Mouse (Mus musculus): ENCODE measurements around the gene Rpl27a. TPM values are rescaled to one million over a fixed set of nuclear protein-coding genes. Genes with fewer than 3 reads are reported as not detected.
A peak's percentile ranks its signal among the peaks of the same experiment; 100 is the strongest.

Rpl27a gene
- polyA plus RNA-seq, 1 experiment = 562 TPM

DNA sequence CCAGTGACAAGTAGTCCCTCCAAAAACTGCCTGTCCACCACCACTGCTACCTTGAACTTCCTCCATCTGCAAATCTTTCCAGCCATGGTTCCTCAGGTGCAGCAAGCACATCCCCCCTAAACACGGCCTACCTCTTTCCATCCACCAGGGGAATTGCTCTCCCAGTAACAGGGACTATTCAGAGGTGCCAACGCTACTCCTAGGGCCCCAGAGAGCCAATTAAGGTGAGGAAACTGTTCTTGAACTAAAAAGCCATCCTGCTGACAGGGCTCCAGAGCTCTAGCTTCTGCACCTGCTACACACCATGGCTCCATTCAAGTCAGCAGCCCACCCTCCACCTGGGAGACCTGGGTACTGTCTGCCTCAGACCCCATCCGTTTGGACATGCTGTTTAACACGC, 21.4 kb upstream of the Rpl27a start:
- no peak overlapping the region for H3K27ac ChIP-seq (ENCODE audit: control insufficient read depth, insufficient read depth, low read depth, low read length, poor library complexity)
- no peaks in the 10 kb centered on the region for H3K4me1 ChIP-seq (ENCODE audit: control insufficient read depth, insufficient read depth, low read length)
- TF ChIP-seq POLR2A (IDR thresholded peaks at IDR 0.05; ENCODE audit: borderline replicate concordance, control insufficient read depth, low read depth, low read length) (no peak), CTCF (IDR thresholded peaks at IDR 0.05; ENCODE audit: control insufficient read depth, insufficient read depth, low read length) (no peak)
- WGBS = 78% methylated on average over 4 of the region's 4 CpGs
- no peak overlapping the region for H3K4me3 ChIP-seq (replicated peaks; ENCODE audit: control insufficient read depth, low read depth, low read length)

DNA sequence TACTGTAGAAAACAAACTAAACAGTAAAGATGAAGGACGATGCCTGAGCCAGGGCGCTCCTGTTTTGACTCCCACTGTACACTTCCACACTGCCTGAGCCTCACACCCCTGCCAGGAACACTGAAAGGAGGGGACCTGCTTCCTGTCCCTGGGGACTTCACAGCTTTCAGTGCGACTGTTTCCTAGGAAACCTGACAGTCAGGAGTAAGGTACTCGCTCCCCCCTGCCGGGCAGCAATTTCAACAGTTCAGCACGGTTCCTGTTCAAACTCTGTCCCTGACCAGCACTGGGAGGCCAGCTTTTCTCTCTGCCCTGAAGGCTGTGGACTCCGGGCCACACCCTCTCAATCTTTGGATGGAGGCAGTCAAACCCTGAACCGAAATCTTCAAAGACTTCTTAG, 11.8 kb upstream of the Rpl27a start:
- no peak overlapping the region for H3K27ac ChIP-seq (ENCODE audit: control insufficient read depth, insufficient read depth, low read depth, low read length, poor library complexity)
- H3K4me1 ChIP-seq (ENCODE audit: control insufficient read depth, insufficient read depth, low read length) = no peaks in the 10 kb centered on the region
- H3K4me3 ChIP-seq (replicated peaks; ENCODE audit: control insufficient read depth, low read depth, low read length) = no peak overlapping the region
- 40% methylated on average over 8 of the region's 8 CpGs for whole genome bisulfite sequencing
- no peak for TF ChIP-seq CTCF (IDR thresholded peaks at IDR 0.05; ENCODE audit: control insufficient read depth, insufficient read depth, low read length)

DNA sequence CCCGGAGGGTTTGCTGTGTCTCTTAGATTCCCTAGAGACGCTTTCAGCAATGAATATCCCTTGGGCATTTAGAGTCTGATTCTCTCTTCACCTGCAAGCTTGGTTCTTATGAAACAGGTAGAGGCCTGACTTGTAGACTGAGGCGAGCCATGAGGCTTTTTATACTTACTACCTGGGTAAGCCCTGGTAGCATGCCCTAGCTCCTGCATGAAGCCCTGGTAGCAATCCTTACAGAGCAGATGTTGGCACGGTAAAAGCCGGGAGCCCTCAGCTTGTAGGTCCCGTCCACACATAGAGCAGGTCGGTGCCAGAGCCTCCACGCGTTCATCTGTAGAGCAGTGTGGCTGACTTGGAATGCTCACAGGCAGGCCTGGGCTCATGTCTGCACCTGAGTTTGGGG, 11.4 kb upstream of the Rpl27a start:
- TF ChIP-seq POLR2A (IDR thresholded peaks at IDR 0.05; ENCODE audit: borderline replicate concordance, control insufficient read depth, low read depth, low read length) (no peak), CTCF (IDR thresholded peaks at IDR 0.05; ENCODE audit: control insufficient read depth, insufficient read depth, low read length) (no peak)
- H3K4me1 ChIP-seq (ENCODE audit: control insufficient read depth, insufficient read depth, low read length) = no peaks in the 10 kb centered on the region
- no peak overlapping the region for H3K4me3 ChIP-seq (replicated peaks; ENCODE audit: control insufficient read depth, low read depth, low read length)
- H3K27ac ChIP-seq (ENCODE audit: control insufficient read depth, insufficient read depth, low read depth, low read length, poor library complexity) = no peak overlapping the region
- 83% methylated on average over 9 of the region's 9 CpGs for WGBS

DNA sequence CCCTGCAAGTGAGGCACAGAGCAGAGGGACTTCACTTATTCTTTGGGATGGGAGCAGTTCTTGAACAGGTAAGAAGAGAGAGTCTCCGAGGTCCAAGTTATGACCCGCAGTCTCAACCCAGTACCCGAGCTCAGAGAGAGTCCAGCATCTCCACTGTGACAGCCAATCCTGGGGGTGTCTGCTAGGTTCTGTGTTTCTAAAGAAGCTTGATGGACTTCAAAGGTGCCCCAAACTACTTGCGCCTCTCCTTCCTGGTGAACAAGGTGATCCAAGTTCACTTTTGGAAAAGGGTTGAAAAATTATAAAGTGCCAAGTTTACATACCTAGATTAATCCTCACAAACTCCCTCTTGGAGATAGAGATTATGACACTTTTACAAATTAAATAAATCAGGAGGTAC, 10.9 kb upstream of the Rpl27a start, which contains the start of gene Trim66:
TSS of gene Trim66 (minus strand) at position 101 of the 400 bp plus-strand sequence.
- no peaks in the 10 kb centered on the region for H3K4me1 ChIP-seq (ENCODE audit: control insufficient read depth, insufficient read depth, low read length)
- H3K4me3 ChIP-seq (replicated peaks; ENCODE audit: control insufficient read depth, low read depth, low read length) = no peak within 1 kb of the TSS
- no peak within 1 kb of the TSS for H3K27ac ChIP-seq (ENCODE audit: control insufficient read depth, insufficient read depth, low read depth, low read length, poor library complexity)
- TF ChIP-seq CTCF (IDR thresholded peaks at IDR 0.05; ENCODE audit: control insufficient read depth, insufficient read depth, low read length) (no peak), POLR2A (IDR thresholded peaks at IDR 0.05; ENCODE audit: borderline replicate concordance, control insufficient read depth, low read depth, low read length) (no peak)
- 85% methylated on average over 4 of the region's 4 CpGs for WGBS

DNA sequence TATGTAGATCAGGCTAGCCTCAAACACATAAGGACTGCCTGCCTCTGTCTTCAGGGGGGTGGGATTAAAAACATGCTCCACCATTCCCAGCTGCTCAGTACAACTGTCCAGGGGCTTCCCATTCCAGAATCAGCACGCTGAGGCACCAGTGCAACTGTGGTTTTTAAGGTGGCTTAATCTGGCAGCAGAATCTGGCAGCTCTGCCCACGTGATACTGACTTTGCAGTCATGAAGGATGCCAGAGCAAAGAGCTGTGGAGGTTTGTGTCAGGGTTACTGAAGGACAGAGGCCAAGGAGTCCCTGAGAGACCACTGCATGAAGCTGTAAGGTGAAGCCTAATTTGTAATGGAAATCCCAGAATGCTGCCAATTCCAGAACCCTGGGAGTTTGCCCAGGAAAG, 8.1 kb upstream of the Rpl27a start:
- H3K27ac ChIP-seq (ENCODE audit: control insufficient read depth, insufficient read depth, low read depth, low read length, poor library complexity) = no peak overlapping the region
- 19% methylated on average over 2 of the region's 2 CpGs for WGBS
- no peak overlapping the region for H3K4me3 ChIP-seq (replicated peaks; ENCODE audit: control insufficient read depth, low read depth, low read length)
- H3K4me1 ChIP-seq (ENCODE audit: control insufficient read depth, insufficient read depth, low read length) = no peaks in the 10 kb centered on the region
- no peak for TF ChIP-seq CTCF (IDR thresholded peaks at IDR 0.05; ENCODE audit: control insufficient read depth, insufficient read depth, low read length)
- TF ChIP-seq POLR2A (IDR thresholded peaks at IDR 0.05; ENCODE audit: borderline replicate concordance, control insufficient read depth, low read depth, low read length) = no peak

DNA sequence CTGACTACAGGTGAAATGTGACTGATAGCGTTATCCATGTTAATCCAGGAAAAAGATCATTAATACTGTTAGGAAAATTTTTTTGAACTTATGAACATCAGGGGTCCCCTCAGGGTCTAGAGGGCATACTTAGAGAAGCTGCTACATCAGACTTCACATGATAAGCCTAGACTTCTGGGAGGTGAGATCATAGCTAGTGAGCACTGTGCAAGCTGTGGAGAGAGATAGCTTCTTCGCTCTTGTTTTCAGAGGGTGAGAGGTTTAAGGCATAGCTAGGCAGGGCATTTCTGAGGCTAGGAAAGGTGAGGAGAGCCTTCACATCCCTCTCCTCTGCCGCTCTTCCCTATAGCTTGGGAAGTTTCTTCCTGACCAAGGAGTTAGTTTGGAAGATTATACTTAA, 7.1 kb upstream of the Rpl27a start:
- no peak overlapping the region for H3K27ac ChIP-seq (ENCODE audit: control insufficient read depth, insufficient read depth, low read depth, low read length, poor library complexity)
- TF ChIP-seq POLR2A (IDR thresholded peaks at IDR 0.05; ENCODE audit: borderline replicate concordance, control insufficient read depth, low read depth, low read length) = no peak
- TF ChIP-seq CTCF (IDR thresholded peaks at IDR 0.05; ENCODE audit: control insufficient read depth, insufficient read depth, low read length) = no peak
- WGBS = 87% methylated on average over 3 of the region's 3 CpGs
- no peaks in the 10 kb centered on the region; the same call in 1 of the 2 replicates for H3K4me1 ChIP-seq (ENCODE audit: control insufficient read depth, insufficient read depth, low read length)
- no peak overlapping the region for H3K4me3 ChIP-seq (replicated peaks; ENCODE audit: control insufficient read depth, low read depth, low read length)

DNA sequence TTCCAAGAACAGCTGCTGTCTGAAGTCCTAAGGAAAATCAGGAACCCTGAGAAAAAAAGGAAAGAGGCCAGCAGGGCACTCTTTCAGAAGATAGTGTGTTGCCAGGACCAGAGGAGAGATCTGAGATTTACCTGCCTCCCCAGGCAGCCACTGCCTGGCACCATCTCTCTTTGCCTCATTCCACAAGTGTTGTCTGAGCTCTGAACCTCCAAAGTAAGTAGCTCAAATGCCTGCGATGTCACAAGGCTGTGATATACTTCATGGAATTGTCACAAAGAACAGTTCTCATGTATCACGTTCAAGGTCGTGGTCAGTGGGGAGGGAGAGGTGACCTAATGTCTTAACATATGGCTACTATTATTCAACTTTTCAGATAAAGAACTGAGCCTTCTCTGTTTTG, 2.4 kb upstream of the Rpl27a start:
- WGBS = 47% methylated on average over 3 of the region's 3 CpGs
- H3K27ac ChIP-seq (ENCODE audit: control insufficient read depth, insufficient read depth, low read depth, low read length, poor library complexity) = no peak overlapping the region
- no peak overlapping the region for H3K4me3 ChIP-seq (replicated peaks; ENCODE audit: control insufficient read depth, low read depth, low read length)
- H3K4me1 ChIP-seq (ENCODE audit: control insufficient read depth, insufficient read depth, low read length) = peaks cover 1% of the 10 kb centered on the region; the same call in 1 of the 2 replicates
- TF ChIP-seq CTCF (IDR thresholded peaks at IDR 0.05; ENCODE audit: control insufficient read depth, insufficient read depth, low read length) = no peak
- no peak for TF ChIP-seq POLR2A (IDR thresholded peaks at IDR 0.05; ENCODE audit: borderline replicate concordance, control insufficient read depth, low read depth, low read length)

DNA sequence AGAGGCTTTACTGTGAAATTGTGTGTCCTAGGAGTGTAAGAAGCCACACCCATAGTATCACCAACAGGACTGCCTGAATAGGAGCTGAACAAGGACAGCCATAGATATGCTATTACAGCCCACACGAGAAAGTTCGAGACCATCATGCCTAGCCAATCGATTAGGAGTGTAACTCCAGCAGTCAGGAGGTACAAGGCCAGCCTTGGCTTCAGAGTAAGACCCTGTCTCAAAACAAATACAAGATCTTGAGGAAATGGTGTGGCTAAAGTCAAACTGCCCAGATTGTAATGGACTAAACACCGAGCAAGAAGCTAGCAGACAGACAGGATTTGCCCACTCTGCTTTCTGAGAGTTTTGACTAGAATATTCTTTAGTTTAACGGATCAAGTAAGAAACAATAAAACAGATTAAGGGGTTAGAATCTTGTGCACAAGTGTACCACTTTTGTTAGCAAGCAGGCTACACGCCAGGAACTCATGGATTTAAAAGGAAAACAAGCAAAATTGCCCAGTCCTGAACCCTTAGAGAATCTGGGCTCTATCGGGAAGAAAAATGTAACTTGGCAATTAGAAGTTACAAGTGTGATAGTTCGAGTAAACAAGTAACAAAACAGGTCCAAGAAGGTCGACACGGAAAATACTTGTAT, 788 bp upstream of the Rpl27a start:
- H3K4me1 ChIP-seq (ENCODE audit: control insufficient read depth, insufficient read depth, low read length) = peaks cover 1% of the 10 kb centered on the region; the same call in 1 of the 2 replicates
- H3K4me3 ChIP-seq (replicated peaks; ENCODE audit: control insufficient read depth, low read depth, low read length) = peak overlapping the region; percentile 80
- TF ChIP-seq POLR2A (IDR thresholded peaks at IDR 0.05; ENCODE audit: borderline replicate concordance, control insufficient read depth, low read depth, low read length) (no peak), CTCF (IDR thresholded peaks at IDR 0.05; ENCODE audit: control insufficient read depth, insufficient read depth, low read length) (no peak)
- peak overlapping the region; percentile 96; the same call in 1 of the 2 replicates for H3K27ac ChIP-seq (ENCODE audit: control insufficient read depth, insufficient read depth, low read depth, low read length, poor library complexity)
- 24% methylated on average over 10 of the region's 10 CpGs for WGBS

DNA sequence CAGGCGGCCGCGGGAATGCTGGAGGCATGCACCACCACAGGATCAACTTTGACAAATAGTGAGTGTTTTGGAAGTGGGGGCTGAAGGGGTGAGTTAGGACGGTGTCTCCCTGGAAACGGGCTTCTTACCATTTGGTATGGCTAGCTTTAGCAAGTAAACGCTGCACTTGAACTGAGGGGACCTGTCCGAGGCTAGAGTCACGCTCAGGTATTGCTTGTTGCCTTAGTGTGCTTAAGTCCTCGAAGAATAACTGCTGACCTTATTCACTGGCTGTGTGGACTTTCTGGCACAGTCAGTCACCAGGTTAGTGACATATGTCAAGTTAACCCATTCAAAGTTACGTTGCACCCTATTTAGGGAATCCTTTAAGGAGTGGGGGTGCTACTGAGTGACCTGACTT, 989 bp downstream of the Rpl27a start:
- H3K4me3 ChIP-seq (replicated peaks; ENCODE audit: control insufficient read depth, low read depth, low read length) = peak overlapping the region; percentile 76
- peaks cover 1% of the 10 kb centered on the region; the same call in 1 of the 2 replicates for H3K4me1 ChIP-seq (ENCODE audit: control insufficient read depth, insufficient read depth, low read length)
- TF ChIP-seq CTCF (IDR thresholded peaks at IDR 0.05; ENCODE audit: control insufficient read depth, insufficient read depth, low read length) = no peak
- TF ChIP-seq POLR2A (IDR thresholded peaks at IDR 0.05; ENCODE audit: borderline replicate concordance, control insufficient read depth, low read depth, low read length) = no peak
- WGBS = 6% methylated on average over 10 of the region's 10 CpGs
- H3K27ac ChIP-seq (ENCODE audit: control insufficient read depth, insufficient read depth, low read depth, low read length, poor library complexity) = 0 out of 2 replicates have a peak overlapping the region, but pooled peaks have one; percentile 20

Measured in bone marrow, adult 2 months (tissue).